Mouse (Mus musculus): ENCODE results near the gene Smg8. TPM values are rescaled to one million over a fixed set of nuclear protein-coding genes. Genes with fewer than 3 reads are reported as not detected.

Gene Smg8
- 9.0 and 10.9 TPM in 2 replicates for polyA plus RNA-seq (2015; fragmentation: Nextera tagmentation; extraction: Ambion mirVana)

DNA sequence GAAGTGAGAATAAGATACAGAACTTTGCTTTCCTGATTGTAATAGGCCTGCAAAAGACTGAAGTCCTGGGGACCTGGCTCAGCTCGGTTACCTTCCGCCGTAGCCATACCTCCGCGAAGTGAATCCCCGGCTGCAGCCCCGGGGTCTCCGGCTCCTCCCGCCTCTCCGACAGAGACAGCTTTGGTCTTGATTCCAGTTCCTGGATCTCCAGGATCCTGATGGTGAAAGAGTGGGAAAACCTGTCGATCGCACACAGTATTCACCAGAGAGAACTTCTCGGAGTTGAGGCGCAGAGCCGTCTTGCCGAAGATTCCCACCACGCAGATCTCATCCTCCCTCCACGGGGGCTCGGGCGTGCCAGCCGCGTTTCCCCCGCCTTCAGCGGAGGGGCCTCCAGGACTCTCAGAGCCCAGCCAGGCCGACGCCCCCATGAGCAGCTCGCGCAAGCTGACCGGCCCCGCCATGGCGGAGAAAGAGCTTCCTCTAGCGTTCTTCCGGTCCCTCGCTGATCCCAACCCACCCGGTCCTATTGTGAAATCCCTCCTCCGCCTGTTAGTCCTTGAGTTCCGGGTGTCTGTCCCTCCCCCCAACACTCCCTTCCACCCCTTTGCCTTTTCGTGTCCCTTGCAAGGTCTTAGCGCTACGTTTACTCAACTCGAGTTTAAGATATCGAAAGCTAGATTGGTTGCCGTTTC, at the start of gene Smg8:
Gene Smg8, minus strand, starts transcription at position 485 of the 695 bp plus-strand sequence.
- Histone ChIP-seq H3K27ac (peak within 1 kb of the TSS; percentile 63), H3K9ac (peak within 1 kb of the TSS; percentile 84), H3K4me1 (replicated peaks) (peaks cover 39% of the 10 kb centered on the region), H3K36me3 (peaks cover 47% of the 10 kb centered on the region), H3K4me3 (replicated peaks) (peak within 1 kb of the TSS; percentile 79), H3K9me3 (replicated peaks) (no peaks in the 10 kb centered on the region), H3K27me3 (no peaks in the 10 kb centered on the region), H3K4me2 (peak within 1 kb of the TSS; percentile 71)
- ATAC-seq (ENCODE audit: low read depth) (peak; percentile 93), DNase-seq (peak; percentile 79)
- WGBS (ENCODE audit: insufficient replicate concordance): under 1% methylated on average over 43 of the region's 43 CpGs

- H3K4me3 ChIP-seq (replicated peaks): no peak overlapping the region
- ATAC-seq (ENCODE audit: low read depth) (no peak), DNase-seq (no peak)
- 80% methylated on average over 4 of the region's 4 CpGs for WGBS (ENCODE audit: insufficient replicate concordance)
- no peak overlapping the region for H3K4me2 ChIP-seq
- H3K9ac ChIP-seq: no peak overlapping the region
- H3K4me1 ChIP-seq (replicated peaks): no peaks in the 10 kb centered on the region
- no peaks in the 10 kb centered on the region for H3K27me3 ChIP-seq
- peaks cover 40% of the 10 kb centered on the region for H3K36me3 ChIP-seq
- no peaks in the 10 kb centered on the region for H3K9me3 ChIP-seq (replicated peaks)
- no peak overlapping the region for H3K27ac ChIP-seq
These were observed 49.7 kb upstream of the Smg8 start for GRCm38 (mm10) chr11:87136233-87136632.

DNA sequence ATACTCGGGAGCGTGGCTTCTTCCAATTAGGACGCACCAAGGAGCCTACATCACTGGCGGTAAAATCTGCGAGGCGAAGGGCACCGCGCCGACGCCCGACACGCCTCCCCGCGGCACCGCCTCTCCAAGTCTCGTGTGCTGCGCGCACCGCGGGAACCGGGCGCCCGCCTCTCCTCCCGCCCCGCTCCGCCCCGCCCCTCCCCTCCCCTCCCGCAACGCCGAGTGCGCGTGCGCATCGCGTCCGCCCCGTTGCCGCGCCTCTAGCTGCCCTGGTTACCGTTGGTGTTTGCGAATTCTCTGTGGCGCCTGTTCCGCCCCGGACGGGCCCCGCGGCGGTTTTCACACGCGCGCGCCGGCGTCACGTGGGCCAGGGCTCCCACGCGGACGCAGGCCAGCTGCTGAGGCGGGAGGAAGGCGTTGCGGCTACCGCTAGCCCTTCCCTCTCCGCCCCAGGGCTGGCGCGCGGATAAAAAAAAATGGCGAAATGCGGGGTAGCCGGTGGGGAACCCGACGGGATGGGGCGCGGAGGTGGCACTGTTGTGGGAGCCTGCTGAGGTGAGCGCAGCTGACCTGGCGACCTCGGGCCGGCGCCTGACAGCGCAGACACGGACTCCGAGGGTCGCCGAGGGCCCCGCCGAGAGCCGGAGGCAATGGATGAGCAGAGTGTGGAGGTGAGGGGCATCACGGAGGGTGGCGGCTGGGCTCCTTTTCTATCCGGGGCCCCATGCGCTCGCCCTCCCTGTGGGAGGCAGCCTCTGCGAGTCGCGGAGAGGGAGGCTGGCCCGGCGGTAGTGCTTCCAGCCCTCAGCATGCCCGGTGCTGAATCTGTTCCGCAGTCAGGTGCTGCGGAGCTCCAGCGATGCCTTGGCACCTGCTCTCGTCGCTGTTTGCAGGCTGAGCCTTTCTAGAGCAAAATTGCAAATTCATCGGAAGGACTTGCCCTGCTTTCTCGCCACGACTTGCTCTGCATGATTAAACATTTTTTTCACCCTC, 40.5 kb upstream of the Smg8 start, which contains the start of gene Trim37:
Gene Trim37, plus strand, starts transcription at position 254 of the 993 bp plus-strand sequence.
- under 1% methylated on average over 103 of the region's 105 CpGs for WGBS (ENCODE audit: insufficient replicate concordance)
- H3K27ac ChIP-seq: peak within 1 kb of the TSS; percentile 97
- peaks cover 29% of the 10 kb centered on the region for H3K4me1 ChIP-seq (replicated peaks)
- H3K4me2 ChIP-seq: peak within 1 kb of the TSS; percentile 89
- no peaks in the 10 kb centered on the region for H3K27me3 ChIP-seq
- H3K36me3 ChIP-seq: peaks cover 38% of the 10 kb centered on the region
- ATAC-seq (ENCODE audit: low read depth) (peak; percentile 92), DNase-seq (peak; percentile 85)
- peak within 1 kb of the TSS; percentile 97 for H3K9ac ChIP-seq
- H3K9me3 ChIP-seq (replicated peaks): no peaks in the 10 kb centered on the region
- peak within 1 kb of the TSS; percentile 99 for H3K4me3 ChIP-seq (replicated peaks)

DNA sequence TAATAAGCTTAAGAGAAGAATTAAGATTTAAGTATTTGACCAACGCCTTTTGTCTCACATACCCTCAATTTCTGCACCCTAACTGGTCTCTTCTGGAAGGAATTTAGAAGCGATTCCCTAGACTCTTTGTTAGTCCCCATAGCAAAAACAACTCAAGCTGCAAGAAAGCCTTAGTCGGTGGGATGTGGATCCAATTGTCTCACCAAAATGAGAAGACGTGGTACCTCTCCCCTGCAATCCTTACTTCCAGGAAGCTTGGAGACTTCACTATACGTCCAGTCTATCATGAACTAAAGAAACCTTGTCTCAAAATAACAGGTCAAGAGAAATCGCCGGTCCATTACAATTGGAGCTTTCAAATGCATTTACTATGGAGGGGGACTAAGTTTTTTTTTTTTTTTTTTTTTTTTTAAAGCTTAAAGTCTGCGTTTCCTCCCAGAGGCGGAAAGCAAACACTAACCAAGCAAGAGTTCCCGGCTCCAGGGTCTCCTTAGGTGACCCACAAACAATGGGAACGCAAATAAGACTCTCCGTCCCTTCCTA, 39.8 kb upstream of the Smg8 start:
- DNase-seq (no peak), ATAC-seq (ENCODE audit: low read depth) (no peak)
- Histone ChIP-seq H3K36me3 (peaks cover 44% of the 10 kb centered on the region), H3K27me3 (no peaks in the 10 kb centered on the region), H3K4me1 (replicated peaks) (peaks cover 29% of the 10 kb centered on the region), H3K4me3 (replicated peaks) (peak overlapping the region; percentile 99), H3K27ac (peak overlapping the region; percentile 74), H3K4me2 (peak overlapping the region; percentile 89), H3K9ac (peak overlapping the region; percentile 62), H3K9me3 (replicated peaks) (no peaks in the 10 kb centered on the region)
- 3% methylated on average over 12 of the region's 12 CpGs for WGBS (ENCODE audit: insufficient replicate concordance)

DNA sequence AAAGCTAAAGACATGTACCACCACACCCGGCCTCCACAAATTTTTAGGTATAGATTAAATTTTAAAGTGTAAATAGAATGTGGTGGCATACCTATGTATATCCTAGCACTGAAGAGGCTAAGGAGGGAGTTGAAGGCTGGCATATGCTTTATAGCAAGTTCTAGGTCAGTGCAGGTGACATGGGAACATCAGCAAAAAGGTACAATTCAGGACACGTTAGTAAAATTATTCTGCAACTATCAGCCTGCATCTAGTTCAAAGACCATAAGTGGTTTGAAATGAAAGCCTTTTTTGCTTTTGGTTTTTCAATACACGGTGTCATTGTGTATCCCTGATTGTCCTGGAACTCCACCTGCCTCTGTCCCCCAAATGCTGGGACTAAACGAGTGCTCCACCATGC, 39.0 kb upstream of the Smg8 start:
- H3K4me2 ChIP-seq: peak overlapping the region; percentile 89
- H3K4me3 ChIP-seq (replicated peaks): no peak overlapping the region
- DNase-seq: no peak
- peak overlapping the region; percentile 62; the same call in 1 of the 2 replicates for H3K9ac ChIP-seq
- no peaks in the 10 kb centered on the region for H3K27me3 ChIP-seq
- ATAC-seq (ENCODE audit: low read depth): no peak
- H3K4me1 ChIP-seq (replicated peaks): peaks cover 29% of the 10 kb centered on the region
- H3K27ac ChIP-seq: peak overlapping the region; percentile 47; the same call in 1 of the 2 replicates
- H3K36me3 ChIP-seq: peaks cover 46% of the 10 kb centered on the region
- WGBS (ENCODE audit: insufficient replicate concordance): 59% methylated on average over 4 of the region's 4 CpGs
- H3K9me3 ChIP-seq (replicated peaks): no peaks in the 10 kb centered on the region

- H3K27me3 ChIP-seq: no peaks in the 10 kb centered on the region
- DNase-seq: no peak
- ATAC-seq (ENCODE audit: low read depth): no peak
- WGBS (ENCODE audit: insufficient replicate concordance): 73% methylated on average over 8 of the region's 8 CpGs
- H3K9ac ChIP-seq: no peak overlapping the region
- no peaks in the 10 kb centered on the region for H3K9me3 ChIP-seq (replicated peaks)
- no peak overlapping the region for H3K4me2 ChIP-seq
- H3K4me1 ChIP-seq (replicated peaks): peaks cover 16% of the 10 kb centered on the region
- no peak overlapping the region for H3K27ac ChIP-seq
- no peak overlapping the region for H3K4me3 ChIP-seq (replicated peaks)
- peaks cover 68% of the 10 kb centered on the region for H3K36me3 ChIP-seq
These were observed 35.3 kb upstream of the Smg8 start for GRCm38 (mm10) chr11:87121864-87122263.

DNA sequence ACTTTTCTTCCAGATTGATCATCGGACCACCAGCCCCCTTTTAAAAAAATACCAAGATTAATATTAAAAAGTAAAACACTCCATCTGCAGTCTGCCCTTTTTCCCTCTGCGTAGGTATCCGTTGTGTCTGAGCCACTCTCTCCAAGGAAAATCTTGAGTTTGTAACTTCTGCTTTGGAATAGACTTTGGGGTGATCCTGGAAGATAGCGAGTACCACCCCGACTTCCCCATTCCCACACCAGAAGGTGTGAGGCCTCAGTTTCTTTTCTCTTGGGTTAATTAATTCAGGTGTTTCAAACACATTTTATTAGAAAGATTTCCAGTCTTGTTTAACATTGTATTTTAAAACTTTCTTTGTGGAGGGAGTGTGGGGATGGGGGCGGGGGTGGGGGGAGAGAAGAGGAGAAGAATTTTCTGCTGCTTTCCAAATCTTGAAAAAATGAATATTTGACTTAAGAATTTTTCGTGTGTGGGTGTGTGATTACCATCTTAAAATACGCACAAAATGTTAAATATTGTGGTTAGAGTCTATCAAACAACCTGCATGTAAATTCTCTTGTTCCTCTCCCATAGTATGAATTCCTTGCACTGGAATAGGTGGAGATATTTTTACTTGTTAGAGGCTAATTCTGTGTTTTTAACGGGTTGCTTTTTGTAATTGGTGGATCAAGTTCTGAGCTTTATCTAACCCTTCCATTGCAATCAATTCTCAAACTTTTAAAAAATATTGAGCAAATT, 23.8 kb upstream of the Smg8 start:
- H3K9me3 ChIP-seq (replicated peaks): no peaks in the 10 kb centered on the region
- WGBS (ENCODE audit: insufficient replicate concordance): 6% methylated on average over 9 of the region's 9 CpGs
- H3K4me2 ChIP-seq: peak overlapping the region; percentile 70
- H3K9ac ChIP-seq: peak overlapping the region; percentile 96
- peaks cover 39% of the 10 kb centered on the region for H3K36me3 ChIP-seq
- no peaks in the 10 kb centered on the region for H3K27me3 ChIP-seq
- no peak for ATAC-seq (ENCODE audit: low read depth)
- peak overlapping the region; percentile 96 for H3K4me3 ChIP-seq (replicated peaks)
- peak overlapping the region; percentile 88 for H3K27ac ChIP-seq
- H3K4me1 ChIP-seq (replicated peaks): peaks cover 31% of the 10 kb centered on the region
- no peak for DNase-seq

DNA sequence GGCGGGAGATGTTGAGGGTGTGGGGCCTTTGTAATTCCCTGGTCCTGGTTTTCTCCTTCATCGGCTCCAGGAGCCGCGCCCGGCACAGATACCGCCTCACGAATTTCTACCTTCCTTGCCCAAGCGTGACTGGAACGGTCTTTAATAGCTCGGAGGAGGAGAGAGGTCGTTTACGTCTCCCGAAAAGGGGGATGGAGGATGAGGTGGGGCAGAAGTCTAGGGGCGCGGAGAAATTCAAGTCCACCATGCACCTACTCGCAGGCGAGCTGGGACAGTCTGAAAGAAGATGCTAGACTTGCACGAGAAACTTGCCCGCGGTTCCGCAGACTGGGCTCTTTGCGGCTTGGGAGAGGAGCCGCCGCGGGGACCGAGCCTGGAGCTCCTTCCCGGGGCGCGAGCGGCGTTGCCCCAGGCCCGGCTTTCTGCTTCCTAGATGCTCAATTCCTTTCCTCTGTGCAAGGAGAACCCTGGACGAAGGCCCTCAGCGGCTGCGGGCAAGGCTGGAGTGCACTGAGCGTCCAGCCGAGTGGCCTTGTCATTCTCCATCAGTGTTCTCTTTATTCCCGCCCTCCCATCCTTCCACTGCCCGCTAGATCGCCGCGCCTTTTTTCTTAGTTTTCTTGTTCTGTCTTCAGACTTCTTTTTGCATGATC, 23.1 kb upstream of the Smg8 start:
- DNase-seq: peak; percentile 23
- Histone ChIP-seq H3K4me2 (peak overlapping the region; percentile 70), H3K9me3 (replicated peaks) (no peaks in the 10 kb centered on the region), H3K36me3 (peaks cover 39% of the 10 kb centered on the region), H3K9ac (peak overlapping the region; percentile 96), H3K27me3 (no peaks in the 10 kb centered on the region), H3K27ac (peak overlapping the region; percentile 88), H3K4me1 (replicated peaks) (peaks cover 31% of the 10 kb centered on the region), H3K4me3 (replicated peaks) (peak overlapping the region; percentile 96)
- no peak for ATAC-seq (ENCODE audit: low read depth)
- under 1% methylated on average over 42 of the region's 42 CpGs for WGBS (ENCODE audit: insufficient replicate concordance)

DNA sequence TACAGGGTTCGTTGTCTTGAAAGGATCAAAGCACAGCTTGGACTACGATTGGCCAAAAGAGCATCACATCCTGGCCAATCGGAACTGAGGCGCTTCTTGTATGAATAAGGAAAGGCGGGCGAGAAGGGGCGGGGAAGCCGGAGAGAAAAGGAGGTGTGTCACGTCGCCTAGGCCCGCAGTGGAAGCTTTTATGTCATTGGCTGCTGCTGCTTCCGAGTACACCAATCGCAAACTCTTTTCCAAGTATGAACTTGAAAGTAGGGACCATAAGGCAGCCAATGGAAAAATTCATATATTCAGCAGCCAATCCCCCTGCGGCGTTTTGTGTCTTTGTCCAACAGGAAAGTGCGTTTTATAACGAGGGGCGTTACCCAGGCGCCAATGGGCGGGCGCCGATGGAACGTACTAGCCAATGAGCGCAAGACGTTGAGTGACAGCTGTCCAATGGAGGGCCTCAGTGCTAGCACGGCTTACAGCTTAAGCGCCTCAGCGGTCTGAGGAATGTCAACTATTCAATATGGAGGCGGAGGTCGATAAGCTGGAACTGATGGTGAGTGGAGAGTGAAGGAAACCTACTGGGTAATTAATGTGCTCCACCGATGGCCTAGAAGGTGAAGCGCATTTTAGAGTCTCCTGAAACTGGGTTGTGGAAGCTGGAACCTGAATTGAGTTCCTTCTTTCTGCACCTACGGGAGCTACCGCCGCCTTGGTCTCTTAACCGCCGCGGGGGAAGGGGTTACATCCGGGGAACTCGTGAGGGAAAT, 22.4 kb upstream of the Smg8 start, which contains the start of gene Ska2:
Gene Ska2, plus strand, starts transcription at position 480 of the 764 bp plus-strand sequence.
- H3K36me3 ChIP-seq: peaks cover 40% of the 10 kb centered on the region

More for the DNA sequence above, 22.4 kb upstream of the Smg8 start, which contains the start of gene Ska2:
- Histone ChIP-seq H3K27me3 (no peaks in the 10 kb centered on the region), H3K9ac (peak within 1 kb of the TSS; percentile 96), H3K4me2 (peak within 1 kb of the TSS; percentile 72), H3K9me3 (replicated peaks) (no peaks in the 10 kb centered on the region), H3K4me3 (replicated peaks) (peak within 1 kb of the TSS; percentile 96), H3K27ac (peak within 1 kb of the TSS; percentile 88), H3K4me1 (replicated peaks) (peaks cover 31% of the 10 kb centered on the region)
- ATAC-seq (ENCODE audit: low read depth): peak; percentile 96
- DNase-seq: peak; percentile 97
- WGBS (ENCODE audit: insufficient replicate concordance): under 1% methylated on average over 40 of the region's 40 CpGs
